Mouse (Mus musculus) ES-E14 (cell line): Measurements from ENCODE around the gene Sirt4. TPM values are rescaled to one million over a fixed set of nuclear protein-coding genes. Genes with fewer than 3 reads are reported as not detected.
A peak's percentile ranks its signal among the peaks of the same experiment; 100 is the strongest.

Source experiments
- DNase-seq: peaks from one replicate; pipeline ENCODE4 v3.0.0-alpha.2; 2013; ENCODE audit warnings: low read depth, low spot score
- H3K27ac ChIP-seq: 2 replicates; pipeline ENCODE4 v1.5.1; 2012; ENCODE audit warnings: low read depth, mild to moderate bottlenecking, low read length, moderate library complexity, mixed read lengths; ENCODE audit not compliant: poor library complexity, insufficient read depth, severe bottlenecking
- H3K36me3 ChIP-seq: 2 replicates; pipeline ENCODE4 v1.6.1; 2012; ENCODE audit warnings: mild to moderate bottlenecking, low read length, moderate library complexity, mixed read lengths; ENCODE audit not compliant: control insufficient read depth, poor library complexity, insufficient read depth, severe bottlenecking
- H3K4me1 ChIP-seq, 2 experiments: fragments of 150-350 bp in 1 of 2; sonication (generic) in 1 of 2; 2 replicates each; pipeline ENCODE4 v1.6.1; 2012; ENCODE audit warnings: low read length in 2 of 2, mild to moderate bottlenecking in 1 of 2, mixed read lengths in 1 of 2; ENCODE audit not compliant: control insufficient read depth in 2 of 2, insufficient read depth in 2 of 2, poor library complexity in 1 of 2
- H3K4me3 ChIP-seq, 2 experiments: fragments of 150-350 bp in 1 of 2; sonication (generic) in 1 of 2; 2 replicates each; pipeline ENCODE4 v1.5.1; 2012; ENCODE audit warnings: low read length in 2 of 2, low read depth in 1 of 2, mild to moderate bottlenecking in 1 of 2, mixed read lengths in 1 of 2; ENCODE audit not compliant: insufficient read depth in 1 of 2, poor library complexity in 1 of 2, severe bottlenecking in 1 of 2
- H3K9ac ChIP-seq: 2 replicates; pipeline ENCODE4 v1.6.1; 2012; ENCODE audit warnings: low read depth, mild to moderate bottlenecking, low read length, mixed read lengths; ENCODE audit not compliant: poor library complexity, insufficient read depth, severe bottlenecking
- H3K9me3 ChIP-seq: fragments of 150-350 bp; sonication (generic); 2 replicates; pipeline ENCODE4 v1.6.1; 2012; ENCODE audit warnings: low read depth, mild to moderate bottlenecking, low read length; ENCODE audit not compliant: control insufficient read depth, insufficient read depth
- CHD2 ChIP-seq: IDR thresholded peaks from 2 replicates; pipeline ENCODE4 v1.6.1; 2014; ENCODE audit warnings: mild to moderate bottlenecking, low read depth, low read length, inconsistent platforms
- HCFC1 ChIP-seq: IDR thresholded peaks from 2 replicates; pipeline ENCODE4 v1.6.1; 2012; ENCODE audit warnings: low read length, inconsistent platforms, borderline replicate concordance; ENCODE audit not compliant: insufficient read depth
- MAFK ChIP-seq: IDR thresholded peaks from 2 replicates; pipeline ENCODE4 v1.6.1; 2014; ENCODE audit warnings: mild to moderate bottlenecking, low read depth, low read length, inconsistent platforms; ENCODE audit not compliant: insufficient read depth
- ZC3H11A ChIP-seq: IDR thresholded peaks from 2 replicates; pipeline ENCODE4 v1.6.1; 2012; ENCODE audit warnings: low read depth, mild to moderate bottlenecking, inconsistent platforms, low read length, borderline replicate concordance
- ZNF384 ChIP-seq: IDR thresholded peaks from 2 replicates; pipeline ENCODE4 v1.6.1; 2012; ENCODE audit warnings: low read depth, low read length, inconsistent platforms
- in situ Hi-C, 2 experiments: fragments of 600-800 bp; cut with MboI; formaldehyde crosslinking; loops; one replicate each; pipeline ENCODE4 v1.15.1; 2025; ENCODE audit warnings: low sequenced_read_pairs in 2 of 2, inconsistent platforms in 1 of 2; ENCODE audit not compliant: unreplicated experiment in 2 of 2
- total RNA-seq: library from RNA; depleted of rRNA; stranded (reverse); fragments of 300-350 nt; gene quantifications from 2 replicates; pipeline ENCODE4 v1.2.3, GENCODE M21; 2012

Gene Sirt4
- total RNA-seq, 1 experiment, result 15.3 TPM

GRCm38 (mm10) chr5:115513721-115514120 is 29.2 kb upstream of the Sirt4 start:
- in situ Hi-C loops, result no loop called here
- no peak for DNase-seq

DNA sequence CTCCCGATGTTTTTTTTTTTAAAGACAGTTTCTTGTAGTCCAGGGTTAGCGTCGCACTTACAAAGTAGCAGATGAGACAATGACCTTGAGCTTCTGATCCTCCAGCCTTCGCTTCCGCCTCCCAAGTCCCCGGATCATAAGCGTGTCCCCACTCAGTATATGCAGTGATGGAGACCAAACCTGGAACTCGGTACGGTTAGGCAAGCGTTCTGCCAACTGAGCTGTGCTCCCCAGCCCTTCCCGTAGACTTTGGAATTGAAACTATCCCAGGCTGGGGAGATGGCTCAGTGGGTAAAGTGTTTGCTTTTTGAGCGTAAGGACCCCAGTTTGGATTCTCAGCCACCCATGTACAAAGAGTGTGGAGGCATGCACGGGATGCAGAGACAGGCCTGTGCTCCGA is 28.7 kb upstream of the Sirt4 start:
- no peak for TF ChIP-seq MAFK
- TF ChIP-seq CHD2, result no peak
- no peak for TF ChIP-seq ZC3H11A
- no peak for TF ChIP-seq ZNF384
- no peak for TF ChIP-seq HCFC1
- Histone ChIP-seq H3K9me3 (no peaks in the 10 kb centered on the region), H3K27ac (no peak overlapping the region), H3K4me3 (no peak overlapping the region), H3K9ac (no peak overlapping the region), H3K36me3 (no peaks in the 10 kb centered on the region; the same call in 1 of the 2 replicates), H3K4me1 (peaks cover 14 to 21% of the 10 kb centered on the region in 2 experiments)
- in situ Hi-C loops, result no loop called here
- no peak for DNase-seq

More at GRCm38 (mm10) chr5:115513721-115514120, 29.2 kb upstream of the Sirt4 start:
- TF ChIP-seq ZC3H11A (no peak), CHD2 (no peak), HCFC1 (no peak), ZNF384 (no peak), MAFK (no peak)
- H3K4me3 ChIP-seq, result no peak overlapping the region
- H3K9me3 ChIP-seq, result no peaks in the 10 kb centered on the region
- no peak overlapping the region for H3K9ac ChIP-seq
- H3K36me3 ChIP-seq, result no peaks in the 10 kb centered on the region; the same call in 1 of the 2 replicates
- H3K4me1 ChIP-seq, result peaks cover 13 to 19% of the 10 kb centered on the region in 2 experiments
- H3K27ac ChIP-seq, result no peak overlapping the region

DNA sequence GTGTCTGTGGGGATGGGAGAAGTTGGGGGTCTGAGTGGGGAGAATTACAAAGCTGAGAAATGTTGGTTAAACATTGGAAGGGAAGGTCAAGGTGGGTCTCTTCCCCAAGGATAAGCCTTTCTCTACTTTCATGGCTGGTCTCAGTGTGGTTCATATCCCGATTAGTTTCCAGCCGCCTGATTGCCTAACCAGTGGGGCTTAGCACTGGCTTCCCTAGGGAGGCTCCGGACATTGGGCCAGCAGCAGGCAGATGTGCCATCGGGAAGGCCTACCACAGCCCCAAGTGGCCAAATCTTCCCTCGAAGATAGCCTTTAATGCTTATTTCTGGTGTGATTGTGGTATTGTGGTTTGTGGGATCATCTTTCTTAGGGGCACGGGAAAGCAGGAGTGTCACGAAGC is 27.9 kb upstream of the Sirt4 start:
- H3K9me3 ChIP-seq, result no peaks in the 10 kb centered on the region
- H3K4me3 ChIP-seq, result no peak overlapping the region
- no peak for TF ChIP-seq MAFK
- no peak for TF ChIP-seq CHD2
- no peak for TF ChIP-seq ZC3H11A
- TF ChIP-seq HCFC1, result no peak
- no peak for TF ChIP-seq ZNF384
- no peak overlapping the region for H3K27ac ChIP-seq
- no peaks in the 10 kb centered on the region for H3K36me3 ChIP-seq
- in situ Hi-C loops, result no loop called here
- DNase-seq, result no peak
- no peak overlapping the region for H3K9ac ChIP-seq
- H3K4me1 ChIP-seq, result peaks cover 14 to 23% of the 10 kb centered on the region in 2 experiments

GRCm38 (mm10) chr5:115509790-115510689 is 25.5 kb upstream of the Sirt4 start:
- DNase-seq, result no peak
- Histone ChIP-seq H3K9ac (peak overlapping the region; percentile 15), H3K27ac (no peak overlapping the region), H3K4me1 (peaks cover 11 to 26% of the 10 kb centered on the region in 2 experiments), H3K4me3 (peak overlapping the region; percentile 5 to 22; a peak in 3 of 4 replicates), H3K9me3 (no peaks in the 10 kb centered on the region), H3K36me3 (no peaks in the 10 kb centered on the region)
- TF ChIP-seq ZNF384, result no peak
- no peak for TF ChIP-seq CHD2
- TF ChIP-seq MAFK, result no peak
- no peak for TF ChIP-seq HCFC1
- no peak for TF ChIP-seq ZC3H11A
- in situ Hi-C loops, result no loop called here
